Mouse (Mus musculus): ENCODE measurements at regions not wholly inside any gene's neighbourhood (a gene's known extent, or its start where the extent isn't known, plus 50 kb on each side); places are given as distances from the start of the nearest gene placed in this dataset.

- Histone ChIP-seq H3K4me3 (ENCODE audit: low read depth, low read length) (no peak overlapping the region), H3K27me3 (replicated peaks; ENCODE audit: control insufficient read depth, insufficient read depth, low read length) (no peaks in the 10 kb centered on the region), H3K4me2 (ENCODE audit: low read length) (no peak overlapping the region), H3K9me3 (ENCODE audit: control insufficient read depth, low read length) (no peaks in the 10 kb centered on the region), H3K36me3 (ENCODE audit: control insufficient read depth, insufficient read depth, low read length) (no peaks in the 10 kb centered on the region), H3K27ac (ENCODE audit: low read depth) (no peak overlapping the region), H3K9ac (ENCODE audit: low read length) (no peak overlapping the region), H3K4me1 (replicated peaks; ENCODE audit: control insufficient read depth, insufficient read depth, low read length) (no peaks in the 10 kb centered on the region)
- no peak for ATAC-seq (replicated peaks; ENCODE audit: low FRiP score, low TSS enrichment, low read depth)
- 69% methylated on average over 2 of the region's 2 CpGs for WGBS
- no peak for DNase-seq (ENCODE audit: low spot score)
Observed at GRCm38 (mm10) chr2:57772315-57772714, 225.4 kb upstream of the Galnt5 start.

GRCm38 (mm10) chr2:57776154-57776553 lies 221.5 kb upstream of the Galnt5 start:
- no peaks in the 10 kb centered on the region for H3K4me1 ChIP-seq (replicated peaks; ENCODE audit: control insufficient read depth, insufficient read depth, low read length)
- H3K4me2 ChIP-seq (ENCODE audit: low read length): no peak overlapping the region
- no peaks in the 10 kb centered on the region for H3K9me3 ChIP-seq (ENCODE audit: control insufficient read depth, low read length)
- no peaks in the 10 kb centered on the region for H3K36me3 ChIP-seq (ENCODE audit: control insufficient read depth, insufficient read depth, low read length)
- H3K27ac ChIP-seq (ENCODE audit: low read depth): no peak overlapping the region
- H3K9ac ChIP-seq (ENCODE audit: low read length): no peak overlapping the region
- H3K27me3 ChIP-seq (replicated peaks; ENCODE audit: control insufficient read depth, insufficient read depth, low read length): no peaks in the 10 kb centered on the region
- DNase-seq (ENCODE audit: low spot score) (no peak), ATAC-seq (replicated peaks; ENCODE audit: low FRiP score, low TSS enrichment, low read depth) (no peak)
- no peak overlapping the region for H3K4me3 ChIP-seq (ENCODE audit: low read depth, low read length)
- 84% methylated on average over 5 of the region's 5 CpGs for WGBS

- H3K9me3 ChIP-seq (ENCODE audit: control insufficient read depth, low read length): no peaks in the 10 kb centered on the region
- H3K4me3 ChIP-seq (ENCODE audit: low read depth, low read length): no peak overlapping the region
- no peak for ATAC-seq (replicated peaks; ENCODE audit: low FRiP score, low TSS enrichment, low read depth)
- WGBS: 88% methylated on average over 1 of the region's 1 CpGs
- DNase-seq (ENCODE audit: low spot score): no peak
- H3K27ac ChIP-seq (ENCODE audit: low read depth): no peak overlapping the region
- no peak overlapping the region for H3K4me2 ChIP-seq (ENCODE audit: low read length)
- H3K27me3 ChIP-seq (replicated peaks; ENCODE audit: control insufficient read depth, insufficient read depth, low read length): no peaks in the 10 kb centered on the region
- H3K36me3 ChIP-seq (ENCODE audit: control insufficient read depth, insufficient read depth, low read length): no peaks in the 10 kb centered on the region
- no peaks in the 10 kb centered on the region for H3K4me1 ChIP-seq (replicated peaks; ENCODE audit: control insufficient read depth, insufficient read depth, low read length)
- no peak overlapping the region for H3K9ac ChIP-seq (ENCODE audit: low read length)
Observed at GRCm38 (mm10) chr2:57780836-57781235, 216.8 kb upstream of the Galnt5 start.

GRCm38 (mm10) chr2:57793519-57794296 lies 204.0 kb upstream of the Galnt5 start:
- WGBS: 80% methylated on average over 8 of the region's 8 CpGs
- DNase-seq (ENCODE audit: low spot score): no peak
- Histone ChIP-seq H3K4me3 (ENCODE audit: low read depth, low read length) (no peak overlapping the region), H3K9ac (ENCODE audit: low read length) (no peak overlapping the region), H3K9me3 (ENCODE audit: control insufficient read depth, low read length) (no peaks in the 10 kb centered on the region), H3K27ac (ENCODE audit: low read depth) (no peak overlapping the region), H3K4me2 (ENCODE audit: low read length) (no peak overlapping the region), H3K4me1 (replicated peaks; ENCODE audit: control insufficient read depth, insufficient read depth, low read length) (no peaks in the 10 kb centered on the region), H3K27me3 (replicated peaks; ENCODE audit: control insufficient read depth, insufficient read depth, low read length) (no peaks in the 10 kb centered on the region), H3K36me3 (ENCODE audit: control insufficient read depth, insufficient read depth, low read length) (no peaks in the 10 kb centered on the region)
- ATAC-seq (replicated peaks; ENCODE audit: low FRiP score, low TSS enrichment, low read depth): no peak

GRCm38 (mm10) chr2:57799279-57799678 lies 198.4 kb upstream of the Galnt5 start:
- WGBS: 61% methylated on average over 2 of the region's 2 CpGs
- DNase-seq (ENCODE audit: low spot score): no peak
- Histone ChIP-seq H3K9ac (ENCODE audit: low read length) (no peak overlapping the region), H3K9me3 (ENCODE audit: control insufficient read depth, low read length) (no peaks in the 10 kb centered on the region), H3K4me2 (ENCODE audit: low read length) (no peak overlapping the region), H3K27me3 (replicated peaks; ENCODE audit: control insufficient read depth, insufficient read depth, low read length) (no peaks in the 10 kb centered on the region), H3K27ac (ENCODE audit: low read depth) (no peak overlapping the region), H3K4me3 (ENCODE audit: low read depth, low read length) (no peak overlapping the region), H3K36me3 (ENCODE audit: control insufficient read depth, insufficient read depth, low read length) (no peaks in the 10 kb centered on the region), H3K4me1 (replicated peaks; ENCODE audit: control insufficient read depth, insufficient read depth, low read length) (no peaks in the 10 kb centered on the region)
- peak; percentile 72; the same call in 1 of the 2 replicates for ATAC-seq (replicated peaks; ENCODE audit: low FRiP score, low TSS enrichment, low read depth)

- ATAC-seq (replicated peaks; ENCODE audit: low FRiP score, low TSS enrichment, low read depth) (no peak), DNase-seq (ENCODE audit: low spot score) (no peak)
- WGBS: 50% methylated on average over 1 of the region's 1 CpGs
- no peaks in the 10 kb centered on the region for H3K4me1 ChIP-seq (replicated peaks; ENCODE audit: control insufficient read depth, insufficient read depth, low read length)
- no peak overlapping the region for H3K27ac ChIP-seq (ENCODE audit: low read depth)
- H3K4me2 ChIP-seq (ENCODE audit: low read length): no peak overlapping the region
- H3K9ac ChIP-seq (ENCODE audit: low read length): no peak overlapping the region
- no peak overlapping the region for H3K4me3 ChIP-seq (ENCODE audit: low read depth, low read length)
- H3K36me3 ChIP-seq (ENCODE audit: control insufficient read depth, insufficient read depth, low read length): no peaks in the 10 kb centered on the region
- no peaks in the 10 kb centered on the region for H3K27me3 ChIP-seq (replicated peaks; ENCODE audit: control insufficient read depth, insufficient read depth, low read length)
- H3K9me3 ChIP-seq (ENCODE audit: control insufficient read depth, low read length): no peaks in the 10 kb centered on the region
Observed at GRCm38 (mm10) chr2:57807911-57808310, 189.8 kb upstream of the Galnt5 start.

GRCm38 (mm10) chr2:57812996-57813395 lies 184.7 kb upstream of the Galnt5 start:
- no peak overlapping the region for H3K4me2 ChIP-seq (ENCODE audit: low read length)
- no peak overlapping the region for H3K27ac ChIP-seq (ENCODE audit: low read depth)
- DNase-seq (ENCODE audit: low spot score): no peak
- WGBS: 91% methylated on average over 1 of the region's 1 CpGs
- ATAC-seq (replicated peaks; ENCODE audit: low FRiP score, low TSS enrichment, low read depth): no peak
- H3K36me3 ChIP-seq (ENCODE audit: control insufficient read depth, insufficient read depth, low read length): no peaks in the 10 kb centered on the region
- no peak overlapping the region for H3K9ac ChIP-seq (ENCODE audit: low read length)
- no peaks in the 10 kb centered on the region for H3K9me3 ChIP-seq (ENCODE audit: control insufficient read depth, low read length)
- no peaks in the 10 kb centered on the region for H3K4me1 ChIP-seq (replicated peaks; ENCODE audit: control insufficient read depth, insufficient read depth, low read length)
- no peak overlapping the region for H3K4me3 ChIP-seq (ENCODE audit: low read depth, low read length)
- H3K27me3 ChIP-seq (replicated peaks; ENCODE audit: control insufficient read depth, insufficient read depth, low read length): no peaks in the 10 kb centered on the region

GRCm38 (mm10) chr2:57820343-57820742 lies 177.3 kb upstream of the Galnt5 start:
- Histone ChIP-seq H3K4me1 (replicated peaks; ENCODE audit: control insufficient read depth, insufficient read depth, low read length) (no peaks in the 10 kb centered on the region), H3K9ac (ENCODE audit: low read length) (no peak overlapping the region), H3K9me3 (ENCODE audit: control insufficient read depth, low read length) (no peaks in the 10 kb centered on the region), H3K4me3 (ENCODE audit: low read depth, low read length) (no peak overlapping the region), H3K4me2 (ENCODE audit: low read length) (no peak overlapping the region), H3K27me3 (replicated peaks; ENCODE audit: control insufficient read depth, insufficient read depth, low read length) (no peaks in the 10 kb centered on the region), H3K36me3 (ENCODE audit: control insufficient read depth, insufficient read depth, low read length) (no peaks in the 10 kb centered on the region), H3K27ac (ENCODE audit: low read depth) (no peak overlapping the region)
- WGBS: 74% methylated on average over 2 of the region's 2 CpGs
- no peak for DNase-seq (ENCODE audit: low spot score)
- no peak for ATAC-seq (replicated peaks; ENCODE audit: low FRiP score, low TSS enrichment, low read depth)

- Histone ChIP-seq H3K4me3 (ENCODE audit: low read depth, low read length) (no peak overlapping the region), H3K9me3 (ENCODE audit: control insufficient read depth, low read length) (no peaks in the 10 kb centered on the region), H3K4me1 (replicated peaks; ENCODE audit: control insufficient read depth, insufficient read depth, low read length) (no peaks in the 10 kb centered on the region), H3K4me2 (ENCODE audit: low read length) (no peak overlapping the region), H3K27me3 (replicated peaks; ENCODE audit: control insufficient read depth, insufficient read depth, low read length) (no peaks in the 10 kb centered on the region), H3K9ac (ENCODE audit: low read length) (no peak overlapping the region), H3K36me3 (ENCODE audit: control insufficient read depth, insufficient read depth, low read length) (no peaks in the 10 kb centered on the region), H3K27ac (ENCODE audit: low read depth) (no peak overlapping the region)
- no peak for DNase-seq (ENCODE audit: low spot score)
- 88% methylated on average over 1 of the region's 1 CpGs for WGBS
- no peak for ATAC-seq (replicated peaks; ENCODE audit: low FRiP score, low TSS enrichment, low read depth)
Observed at GRCm38 (mm10) chr2:57820923-57821322, 176.8 kb upstream of the Galnt5 start.
